Mouse (Mus musculus) thymus, postnatal 25 days (tissue): Measurements from ENCODE around the gene Cdhr2.
A peak's percentile ranks its signal among the peaks of the same experiment; 100 is the strongest.

Experiments
- DNase-seq: peaks from one replicate; pipeline ENCODE4 v3.0.0; 2022

Cdhr2 gene

DNA sequence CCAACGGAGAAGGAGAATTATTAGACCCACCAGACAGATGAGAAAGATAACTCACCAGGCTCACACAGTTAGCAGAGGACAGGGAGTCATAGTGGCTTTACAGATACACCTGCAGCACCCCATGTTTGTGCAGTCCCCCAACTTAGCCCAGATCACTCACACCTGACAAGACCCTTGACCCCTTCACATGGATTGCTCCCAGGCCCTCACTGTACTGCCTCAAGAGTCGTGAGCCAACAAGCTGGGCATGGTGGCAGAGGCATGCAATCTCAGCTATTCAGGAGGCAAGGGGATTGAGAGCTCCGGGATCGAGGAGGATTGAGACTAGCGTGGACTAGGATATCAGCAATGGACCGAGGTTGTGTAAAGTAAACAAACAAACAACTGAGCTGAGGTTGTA lies 52.5 kb downstream of the Cdhr2 start:
- no peak for DNase-seq

DNA sequence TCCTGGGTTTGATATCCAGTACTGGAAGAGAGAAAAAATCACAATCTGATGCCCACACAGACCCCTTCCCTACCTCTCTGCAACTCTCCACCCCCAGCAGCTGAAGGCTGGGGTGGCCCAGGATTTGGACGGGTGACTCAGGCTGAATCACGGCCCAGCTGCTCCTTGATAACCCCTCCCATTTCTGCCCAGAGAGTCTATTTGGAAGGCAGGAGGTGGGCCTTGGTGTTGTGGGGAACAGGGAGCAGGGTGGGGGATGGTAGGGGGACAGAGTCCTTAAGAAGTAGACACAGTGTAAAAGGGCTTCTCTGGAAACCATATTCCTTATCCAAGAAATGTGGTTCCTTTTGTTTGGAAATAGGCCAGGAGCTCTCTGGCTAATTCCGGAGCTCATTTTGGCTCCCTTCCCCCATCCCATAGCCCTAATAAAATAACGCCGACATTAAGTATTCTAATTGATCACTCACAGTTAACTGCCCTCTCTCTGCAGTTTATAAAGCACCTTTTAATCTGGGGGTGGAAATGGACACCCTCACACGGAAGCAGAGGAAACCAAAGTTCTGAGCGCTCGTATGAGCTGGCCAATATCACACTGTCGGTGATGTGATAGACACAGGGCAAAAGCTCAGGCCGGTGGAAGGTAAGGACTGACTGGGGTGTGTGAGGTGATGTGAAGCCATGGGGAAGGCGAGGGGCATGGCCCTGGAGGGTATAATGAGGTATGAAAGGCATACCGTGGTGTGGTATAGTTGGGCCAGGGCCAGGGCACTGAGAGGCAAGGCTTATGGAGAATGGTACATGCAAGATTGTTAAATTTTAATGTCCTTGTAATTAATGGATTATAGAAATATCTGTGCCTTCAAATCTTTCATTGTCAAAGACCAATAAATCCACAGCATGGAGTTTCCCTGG lies 53.2 kb downstream of the Cdhr2 start:
- no peak for DNase-seq

DNA sequence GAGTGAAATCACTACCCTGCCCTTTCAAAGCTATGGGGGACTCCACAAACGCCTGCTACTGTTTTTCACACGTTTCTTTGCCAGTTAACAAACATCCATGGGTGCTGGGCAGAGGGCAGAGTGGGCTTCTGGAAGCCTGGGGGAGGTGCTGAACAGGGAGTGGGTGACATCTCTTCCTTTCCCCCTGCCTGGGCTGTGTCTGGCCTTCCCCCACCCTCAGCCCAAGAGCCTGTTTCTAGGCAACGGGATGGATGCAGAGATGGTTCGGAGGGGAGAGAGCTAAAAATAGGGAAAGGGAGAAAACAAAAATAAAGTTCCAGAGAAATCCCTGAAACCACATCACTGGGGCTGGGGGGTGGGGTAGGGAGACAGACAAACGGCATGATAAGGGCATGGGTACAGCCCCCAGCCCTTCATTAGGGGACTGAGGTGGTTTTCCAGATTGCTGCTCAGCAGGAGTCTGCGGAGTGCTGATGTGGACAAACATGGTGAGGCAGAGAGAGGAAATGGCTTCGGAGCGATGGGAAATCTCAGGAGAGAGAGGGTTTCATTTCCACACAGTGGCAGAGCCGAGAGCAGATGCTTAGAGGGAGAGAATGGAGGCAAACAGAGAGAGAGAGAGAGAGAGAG lies 54.1 kb downstream of the Cdhr2 start:
- DNase-seq, result no peak

DNA sequence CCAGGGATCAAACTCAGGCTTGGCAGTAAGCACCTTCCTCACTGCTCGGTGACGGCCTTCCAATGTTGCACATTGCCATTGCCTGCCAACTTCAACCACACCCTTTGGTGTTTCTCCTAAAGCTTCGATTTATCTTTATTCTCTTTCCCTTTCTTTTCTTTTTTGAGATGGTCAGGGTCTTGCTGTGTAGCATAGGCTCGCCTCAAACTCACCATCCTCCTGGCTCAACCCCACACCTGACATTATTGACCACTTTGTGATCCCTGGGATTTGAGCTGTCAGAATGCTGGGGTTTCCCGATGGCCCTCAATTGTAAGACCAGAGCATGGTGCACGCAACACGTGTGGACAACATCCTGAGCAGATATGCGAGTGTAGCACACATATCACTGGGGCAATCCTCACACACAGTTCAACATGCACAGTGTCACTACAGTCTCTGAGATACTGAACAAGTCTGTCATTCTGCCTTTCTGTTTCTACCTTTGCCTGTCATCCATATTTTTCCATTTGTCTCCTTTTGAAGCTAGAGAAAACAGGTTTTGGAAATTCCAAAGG lies 55.0 kb downstream of the Cdhr2 start:
- DNase-seq, result no peak

DNA sequence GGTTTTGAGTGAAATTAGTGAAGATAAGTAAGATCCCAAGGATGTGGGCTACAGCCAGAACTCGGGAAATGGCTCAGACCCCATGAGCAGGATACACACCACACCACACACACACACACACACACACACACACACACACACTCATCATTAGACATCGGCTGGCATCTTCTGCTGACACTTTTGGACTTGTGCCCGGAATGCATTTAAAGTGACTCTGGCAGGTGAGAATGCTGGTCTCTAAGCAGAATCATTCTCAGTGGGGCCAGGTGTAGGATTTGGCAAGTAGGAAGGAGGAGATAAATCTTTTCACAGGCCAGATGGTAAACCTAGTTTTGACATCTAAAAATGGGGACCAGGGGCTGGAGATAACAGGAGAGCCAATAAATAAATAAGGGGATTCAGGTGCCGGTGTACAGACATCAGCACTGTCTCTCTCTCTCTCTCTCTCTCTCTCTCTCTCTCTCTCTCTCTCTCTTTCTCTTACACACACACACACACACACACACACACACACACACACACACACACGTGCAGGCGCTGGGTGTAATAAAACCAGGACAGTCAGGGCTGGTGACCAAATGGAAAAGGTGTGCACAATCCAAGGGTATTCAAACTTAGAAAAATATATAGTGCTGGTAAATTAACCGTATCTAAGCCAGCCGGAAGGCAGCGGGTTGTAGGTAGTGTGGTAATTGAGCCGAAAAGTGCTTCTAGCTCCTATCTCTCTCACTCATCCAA lies 56.0 kb downstream of the Cdhr2 start:
- DNase-seq, result no peak

DNA sequence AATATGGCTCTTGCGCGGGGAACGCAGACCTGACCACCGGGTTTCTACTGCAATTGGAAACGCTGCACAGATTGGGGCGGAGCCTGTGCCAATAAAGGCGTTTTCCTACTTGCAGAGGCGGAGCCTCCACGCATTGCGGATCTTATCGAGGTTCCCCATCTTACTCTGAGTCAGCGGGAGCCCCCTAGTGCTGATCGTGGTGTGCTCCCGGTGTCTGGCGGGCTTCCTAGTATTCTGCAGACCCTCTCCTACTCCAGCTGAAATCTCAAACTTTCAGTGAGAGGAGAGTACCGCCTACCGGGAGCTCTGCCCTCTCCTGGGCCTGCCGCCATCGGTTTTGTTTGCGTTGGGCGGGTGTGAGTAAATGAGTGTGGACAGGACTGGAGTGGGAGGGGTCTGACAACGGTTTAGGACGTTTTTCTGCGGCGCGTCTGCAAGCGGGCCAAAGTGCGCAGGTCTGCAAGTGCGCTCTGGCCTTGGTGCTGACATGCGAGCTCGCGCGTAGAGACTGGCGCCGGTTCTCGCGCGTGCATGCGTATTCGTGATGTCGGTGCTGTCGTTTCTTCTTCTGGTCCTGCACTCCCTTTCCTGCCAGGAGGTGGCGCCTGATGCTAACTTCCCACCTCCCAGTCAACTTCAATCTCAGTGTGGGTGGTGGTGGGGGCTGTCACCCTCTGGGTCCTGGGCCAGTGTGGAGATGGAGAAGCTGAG lies 56.9 kb downstream of the Cdhr2 start:
- DNase-seq, result peak; percentile 46

DNA sequence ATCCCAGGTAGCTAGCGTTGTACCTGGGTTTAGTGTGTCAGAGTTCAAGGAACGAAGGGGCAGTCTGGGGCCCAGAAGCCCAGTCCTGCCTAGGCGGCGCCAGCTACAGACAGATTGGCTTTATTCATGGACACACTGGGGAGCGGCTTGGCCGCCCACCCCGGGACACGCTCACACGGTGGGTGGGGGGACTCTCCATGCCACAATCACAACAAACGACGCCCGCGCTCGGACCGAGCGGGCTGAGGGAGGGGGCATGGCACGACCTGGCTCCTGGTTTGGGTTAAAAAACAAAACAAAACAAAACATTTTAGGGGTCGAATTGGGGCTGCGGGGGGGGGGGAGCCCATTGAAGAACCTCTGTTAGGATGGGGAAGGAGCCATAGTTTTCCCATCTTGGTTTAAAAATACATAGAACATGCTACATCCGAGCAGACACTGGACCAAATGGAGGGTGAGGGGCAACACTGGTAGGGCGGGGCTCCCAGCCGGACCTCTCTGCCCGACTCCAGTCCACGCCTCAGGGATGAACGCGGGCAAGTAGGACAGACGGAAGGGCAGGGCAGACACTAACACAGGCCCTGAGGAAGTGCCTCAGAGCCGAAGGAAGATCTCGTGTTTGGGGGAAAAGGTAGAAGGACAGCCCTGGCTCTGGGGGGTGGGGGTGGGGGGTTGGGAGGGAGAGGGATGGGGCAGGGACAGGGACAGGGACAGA lies 57.7 kb downstream of the Cdhr2 start:
- no peak for DNase-seq

DNA sequence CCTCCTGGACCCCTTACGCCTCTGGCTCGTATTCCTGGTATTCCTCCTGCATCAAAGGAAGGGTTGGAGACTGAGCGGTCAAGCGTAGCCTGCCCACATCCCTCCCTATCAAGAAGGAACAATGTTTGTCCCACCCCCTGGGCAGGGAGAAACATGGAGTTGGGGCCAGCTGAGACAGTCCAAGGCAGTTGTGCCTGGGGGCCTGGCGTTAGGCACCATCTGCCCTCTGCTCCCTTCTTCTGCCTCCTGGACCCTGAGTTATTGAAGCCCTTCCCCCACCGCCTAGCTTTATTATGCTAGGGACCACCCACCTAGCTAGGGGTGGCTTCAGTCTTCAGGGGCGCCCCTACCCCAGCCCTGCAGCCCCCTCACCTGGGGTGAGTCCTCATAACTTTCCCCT lies 58.2 kb downstream of the Cdhr2 start:
- no peak for DNase-seq

DNA sequence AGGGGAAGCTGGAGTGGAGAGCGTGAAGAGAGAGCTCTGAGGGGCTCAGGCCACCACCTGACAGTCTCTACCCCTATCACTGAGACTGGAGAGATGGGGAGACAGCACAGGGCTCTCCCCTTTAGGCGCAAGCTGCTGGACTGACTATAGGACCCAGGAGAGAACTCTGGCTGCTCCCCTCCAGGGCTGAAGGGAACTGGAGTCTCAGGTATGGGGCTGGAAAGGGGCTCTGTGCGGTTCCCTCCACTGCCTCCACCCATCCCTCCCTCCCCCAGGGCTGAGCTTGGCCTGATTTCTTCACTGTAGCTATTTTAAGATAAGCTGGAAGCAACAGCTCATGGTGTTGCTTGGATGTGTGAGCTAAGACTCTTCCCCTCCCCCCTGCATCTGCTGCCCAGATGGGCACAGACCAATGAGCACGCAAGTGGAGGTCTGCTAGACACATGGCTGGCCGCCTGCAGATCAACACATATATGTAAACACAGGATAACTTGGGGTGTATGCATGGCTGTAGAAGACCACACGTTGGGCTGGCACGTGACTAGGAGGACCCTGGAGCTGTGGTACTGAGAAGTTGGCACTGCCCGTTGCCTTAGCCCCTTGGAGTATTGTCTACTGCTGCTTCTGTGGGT lies 59.0 kb downstream of the Cdhr2 start:
- DNase-seq, result no peak

DNA sequence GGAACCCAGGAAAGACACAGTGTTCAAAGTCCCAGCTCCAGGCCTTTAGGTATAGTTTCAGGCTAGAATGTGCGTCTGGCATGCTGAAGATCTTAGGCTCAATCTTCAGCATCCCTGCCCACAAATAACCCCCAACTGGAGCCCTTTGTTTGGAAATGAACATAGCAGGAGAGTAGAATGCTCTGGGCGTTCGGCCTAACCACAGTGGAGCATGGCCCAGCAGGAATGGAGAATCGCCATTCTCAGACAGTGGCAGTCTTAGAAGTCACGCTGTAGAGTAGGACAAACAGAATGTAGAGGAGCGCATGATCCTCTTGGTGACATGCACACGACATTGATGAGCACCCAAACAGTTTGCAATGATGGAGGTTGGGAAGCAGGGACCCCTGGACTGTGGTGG lies 59.6 kb downstream of the Cdhr2 start:
- no peak for DNase-seq

DNA sequence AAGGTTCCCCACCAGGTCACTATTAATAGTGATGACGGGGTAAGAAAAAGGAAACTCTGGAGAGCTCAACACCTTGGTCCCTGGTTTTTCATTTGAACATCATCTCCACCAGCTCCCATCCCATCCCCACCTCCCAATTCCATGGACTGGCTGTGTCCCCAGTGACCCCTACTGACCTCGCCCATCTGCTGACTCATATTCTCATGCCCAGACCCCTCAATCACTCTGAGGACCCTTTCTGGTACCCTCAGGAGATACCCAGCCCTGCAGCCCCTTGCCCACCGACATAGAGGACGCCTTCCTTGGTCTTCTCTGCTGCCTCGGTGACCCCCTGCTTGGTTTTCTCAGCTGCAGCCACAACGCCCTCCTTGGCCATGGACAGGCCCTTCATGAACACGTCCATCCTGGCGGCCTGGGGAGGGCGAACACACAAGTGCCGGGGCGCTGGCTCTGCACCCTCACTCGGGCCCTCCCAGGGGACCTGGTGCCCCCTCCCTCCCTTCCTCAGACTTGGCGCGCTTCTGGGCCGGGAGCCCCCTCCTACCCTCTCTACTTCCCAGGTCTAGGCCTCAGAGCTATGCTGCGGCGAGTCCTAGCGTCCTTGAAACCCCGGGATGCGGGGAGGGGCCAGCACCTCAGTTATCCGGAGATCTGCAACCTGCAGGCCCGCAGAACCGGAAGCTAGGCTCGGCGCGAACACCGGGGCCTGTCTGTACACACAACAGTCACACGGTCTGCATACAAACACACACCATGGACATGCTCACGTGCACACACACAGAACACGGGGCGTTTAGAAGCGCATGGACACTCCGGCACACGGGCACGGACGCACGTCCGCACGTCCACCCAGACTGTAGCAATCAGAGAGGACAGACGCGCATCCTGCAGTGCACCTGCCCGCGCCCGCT lies 64.3 kb downstream of the Cdhr2 start:
- no peak for DNase-seq

DNA sequence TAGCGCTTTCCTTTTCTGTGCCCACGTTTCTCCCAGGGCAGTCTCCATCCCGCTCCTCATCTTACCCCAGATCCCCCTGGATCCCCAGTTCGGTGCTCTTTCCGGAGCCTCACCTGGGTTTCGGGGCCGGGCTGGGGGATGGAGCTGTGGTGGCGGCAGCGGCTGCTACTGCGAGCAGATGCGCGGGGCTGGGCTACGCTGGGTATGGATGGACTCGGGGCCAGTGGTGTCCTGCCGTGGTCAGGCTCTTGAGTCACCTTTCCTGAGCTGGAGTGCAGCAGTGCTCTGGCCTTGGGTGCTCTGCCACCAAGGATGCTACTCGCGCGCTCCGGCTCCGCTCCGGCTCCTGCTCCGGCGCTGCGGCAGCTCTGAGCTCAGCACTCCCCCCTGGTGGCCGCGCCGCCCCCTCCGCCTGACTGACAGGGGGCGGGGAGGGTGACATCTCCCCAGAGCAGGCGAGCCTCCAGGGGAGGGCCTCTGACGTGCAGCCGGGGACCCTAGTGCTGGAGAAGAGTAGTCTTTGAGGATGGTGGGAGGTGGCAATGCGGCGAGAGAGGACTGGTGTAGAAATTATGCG lies 65.0 kb downstream of the Cdhr2 start, which contains the start of gene Sncb:
Sncb (minus strand) TSS at position 404 of the 577 bp plus-strand sequence.
- DNase-seq, result peak; percentile 71

DNA sequence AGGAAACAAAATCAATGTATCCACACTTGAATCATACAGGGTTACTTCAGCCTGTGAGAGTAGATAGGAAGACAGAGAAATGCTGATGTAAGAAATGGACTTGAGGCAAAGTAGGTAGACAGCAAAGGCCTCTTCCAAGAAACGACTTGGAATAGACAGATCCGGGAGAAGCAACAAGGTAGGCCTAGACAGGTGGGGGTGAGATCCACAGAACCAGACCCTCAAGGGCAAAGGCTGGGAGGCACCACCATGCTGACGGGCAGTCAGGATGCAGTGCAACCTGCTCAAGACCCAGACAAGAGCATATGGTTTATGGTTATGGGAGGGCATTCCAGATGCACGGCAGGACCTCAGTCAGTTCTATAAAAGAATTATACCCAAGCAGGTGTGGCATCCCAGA lies 65.8 kb downstream of the Cdhr2 start:
- DNase-seq, result no peak

DNA sequence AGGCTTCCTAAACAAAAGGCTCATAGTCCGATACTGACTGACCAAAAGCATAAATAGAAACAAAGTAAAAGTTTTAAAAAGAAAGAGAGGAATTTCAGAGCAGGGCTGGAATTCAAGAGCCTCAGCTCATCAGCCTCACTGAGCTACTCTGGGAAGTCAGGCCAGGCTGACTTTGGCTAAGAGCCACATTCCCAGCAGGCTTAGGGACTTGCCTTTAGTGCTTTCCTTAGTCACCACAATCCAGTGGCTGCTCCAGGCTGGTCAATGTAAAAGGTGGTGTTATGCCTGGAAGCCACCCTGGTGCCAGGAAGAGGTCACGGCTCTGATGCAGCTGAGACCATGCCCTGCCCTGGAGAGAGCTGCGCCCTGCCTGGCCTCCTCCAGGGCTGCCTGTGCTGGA lies 79.3 kb downstream of the Cdhr2 start:
- DNase-seq, result no peak

DNA sequence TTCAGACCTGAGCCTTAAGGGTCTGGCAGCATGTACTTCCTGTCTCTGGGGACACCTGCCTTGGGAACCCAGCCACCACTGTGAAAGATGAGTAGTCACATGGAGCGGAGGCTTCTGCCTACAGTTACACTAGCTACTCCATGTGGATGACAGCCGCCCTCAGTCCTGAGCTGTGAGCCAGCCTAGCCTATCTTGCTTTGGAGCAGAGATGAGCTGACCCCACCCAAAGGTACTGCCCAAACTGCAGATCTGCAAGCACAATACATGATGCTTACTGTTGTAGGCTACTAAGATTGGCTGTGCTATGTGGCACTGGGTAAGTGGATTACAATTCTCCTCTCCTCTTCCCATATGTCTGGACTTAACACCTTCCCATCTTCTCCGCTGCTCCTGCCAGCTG lies 79.8 kb downstream of the Cdhr2 start:
- DNase-seq, result no peak

DNA sequence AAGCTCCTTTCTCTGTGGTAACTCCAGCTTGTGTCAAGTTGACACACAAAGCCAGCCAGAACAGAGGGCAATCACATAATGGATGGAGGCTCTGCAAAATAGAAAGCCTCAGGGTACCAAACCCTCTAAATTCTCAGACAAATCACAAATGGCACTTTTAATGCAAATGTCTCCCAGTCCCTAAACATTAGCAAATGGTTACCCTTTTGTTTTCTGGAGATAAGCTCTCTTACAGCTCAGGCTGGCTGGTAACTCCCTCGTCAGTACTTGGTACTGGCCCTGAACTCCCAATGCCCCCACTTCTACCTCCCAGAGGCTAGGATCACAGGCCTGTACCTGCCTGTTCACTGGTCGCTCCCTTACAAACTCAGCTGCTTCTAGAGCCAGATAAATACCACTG lies 82.0 kb downstream of the Cdhr2 start:
- no peak for DNase-seq

DNA sequence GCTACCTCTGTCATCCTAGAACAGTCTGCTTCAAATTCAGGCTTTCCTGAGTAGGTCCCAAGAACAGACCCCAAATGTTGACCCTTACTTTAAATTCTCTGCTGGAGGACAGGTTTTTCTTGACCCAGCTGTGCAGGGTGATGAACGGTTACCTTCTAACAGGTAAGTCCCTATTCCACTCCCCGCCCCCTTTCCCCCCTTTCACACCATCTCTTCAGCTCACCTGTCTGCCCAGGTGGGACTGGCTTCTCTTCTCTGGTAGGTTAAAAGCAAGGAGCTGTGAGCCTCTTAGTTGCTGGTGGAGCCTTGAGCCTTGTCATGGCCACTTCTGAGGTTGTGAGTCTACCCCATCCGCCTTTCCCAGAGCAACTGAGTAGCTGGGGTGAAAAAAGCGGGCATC lies 82.4 kb downstream of the Cdhr2 start, which contains the start of gene Eif4e1b:
Eif4e1b (plus strand) TSS at position 301 of the 400 bp plus-strand sequence.
- no peak for DNase-seq
